Mouse (Mus musculus) thymus, postnatal 10 days (tissue): ENCODE data around the gene Tmem147.
"Not testable (repeated sequence)": the region's sequence is repeated elsewhere in the genome, so short reads cannot be mapped to it uniquely, and the experiment has no call there.

Experiments
- DNase-seq, 2 experiments: peaks; one replicate each; pipeline ENCODE4 v3.0.0; 2021; ENCODE audit warnings: low spot score in 2 of 2

The Tmem147 gene

DNA sequence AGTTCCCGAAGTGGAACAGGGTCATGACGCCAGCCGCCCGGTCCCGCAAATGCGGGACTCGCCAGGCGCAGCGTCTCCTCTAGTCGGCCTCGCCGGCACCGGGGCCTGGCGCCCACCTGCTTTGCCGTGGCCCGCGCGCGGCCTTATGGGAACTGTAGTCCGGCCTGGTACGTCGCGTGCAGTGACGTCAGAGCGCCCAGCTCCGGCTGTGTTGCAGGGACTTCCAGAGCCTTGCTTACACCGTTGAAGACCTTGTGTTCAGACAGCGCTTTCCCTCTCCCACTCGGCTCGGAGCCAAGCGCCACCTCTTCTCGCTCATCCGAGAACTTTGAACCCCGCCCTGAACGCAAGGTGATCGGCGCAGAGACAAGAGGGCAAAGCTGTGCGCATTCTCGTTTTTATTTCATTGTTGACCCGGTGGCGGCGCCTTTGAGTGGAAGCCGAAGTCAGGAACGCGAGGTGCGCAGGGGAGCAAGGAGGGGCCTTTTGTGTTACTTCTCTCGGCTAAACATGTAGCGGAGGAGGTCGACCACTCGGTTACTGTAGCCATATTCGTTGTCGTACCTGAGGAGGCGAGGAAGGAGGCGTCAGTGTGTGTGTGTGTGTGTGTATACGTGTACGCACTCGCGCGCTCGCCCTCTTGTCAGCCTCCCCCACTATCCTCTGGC is at the start of gene Tmem147:
TSS of gene Tmem147 (minus strand) at position 145 of the 668 bp plus-strand sequence.
- DNase-seq, result peak; percentile 92 to 94

DNA sequence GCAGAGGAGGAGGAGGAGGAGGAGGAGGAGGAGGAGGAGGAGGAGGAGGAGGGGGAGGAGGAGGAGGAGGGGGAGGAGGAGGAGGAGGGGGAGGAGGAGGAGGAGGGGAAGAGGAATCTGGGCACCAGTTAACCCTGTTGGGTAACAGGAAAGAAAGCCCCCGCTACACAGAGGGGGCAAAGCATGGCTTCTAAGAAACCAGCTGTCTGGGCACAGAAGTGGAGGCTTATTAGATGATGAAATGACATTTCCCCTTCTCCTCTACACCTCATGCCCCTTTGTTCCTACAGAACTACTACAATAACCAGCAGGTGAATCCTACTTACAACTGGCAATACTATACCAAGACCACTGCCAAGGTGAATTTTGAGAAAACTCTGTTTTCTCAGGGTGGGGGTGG is 48.6 kb upstream of the Tmem147 start:
- DNase-seq, result no peak

DNA sequence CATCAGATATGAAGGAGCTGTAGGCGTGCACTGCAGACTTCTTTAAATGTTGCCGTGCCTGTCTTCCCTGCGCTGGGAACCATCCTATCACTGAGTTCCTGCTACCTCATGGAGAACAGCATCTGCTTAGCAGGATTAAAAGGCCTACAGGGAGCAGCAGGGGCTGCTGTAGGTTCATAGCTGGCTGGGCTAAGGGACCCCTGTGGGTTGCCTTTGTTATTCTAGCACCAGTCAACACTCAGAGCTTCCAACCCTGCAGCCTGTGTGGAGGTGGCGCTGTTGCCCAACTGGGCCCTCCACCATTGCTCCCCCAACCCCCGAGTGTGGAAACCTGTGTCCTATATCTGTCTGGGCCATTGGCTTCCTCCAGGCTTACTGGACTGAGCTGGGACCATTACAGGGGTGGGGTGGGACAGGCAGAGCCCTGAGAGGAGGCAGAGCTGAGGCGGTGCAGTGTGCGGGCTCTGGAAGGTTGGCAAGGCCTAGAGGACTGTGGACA is 47.8 kb upstream of the Tmem147 start:
- DNase-seq, result no peak

DNA sequence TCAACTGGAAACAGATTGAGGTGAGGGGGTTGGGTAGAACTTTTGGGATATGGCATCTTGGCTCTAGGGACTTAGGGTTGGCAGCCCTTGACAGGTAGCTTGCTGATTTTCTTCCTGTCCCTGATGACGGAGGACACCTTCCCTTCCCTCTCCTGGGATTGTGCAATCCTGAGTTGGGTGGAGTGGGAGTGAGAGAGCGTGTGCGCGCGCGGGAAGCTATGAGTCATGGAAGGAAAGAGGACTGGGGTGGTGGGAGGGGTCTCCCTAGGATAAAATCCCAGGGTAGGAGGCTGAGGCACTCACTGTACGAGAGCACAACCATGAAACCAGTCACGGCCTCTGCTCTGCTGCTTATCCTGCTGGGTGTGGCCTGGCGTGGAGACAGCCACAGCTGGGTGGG is 46.8 kb upstream of the Tmem147 start:
- no peak for DNase-seq

DNA sequence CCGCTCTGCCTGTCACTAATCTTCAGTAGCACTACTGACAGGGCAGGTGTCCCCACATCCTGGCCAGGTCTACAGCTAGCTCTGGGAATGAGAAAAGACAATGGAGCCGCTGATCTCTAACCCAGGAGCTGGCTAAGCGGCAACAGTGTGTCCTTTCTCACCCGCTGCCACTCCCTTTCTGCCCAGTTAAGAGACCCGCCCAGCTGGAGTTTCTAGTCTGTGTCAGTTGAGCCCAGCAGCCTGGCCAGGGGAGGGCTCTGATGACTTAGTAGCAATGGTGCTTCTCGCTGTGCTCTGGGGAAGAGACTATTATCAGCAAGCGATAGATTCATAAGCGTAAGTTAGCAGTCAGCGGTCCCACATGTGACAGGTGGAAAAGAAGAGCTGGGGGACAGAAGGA is 39.9 kb upstream of the Tmem147 start:
- no peak for DNase-seq

DNA sequence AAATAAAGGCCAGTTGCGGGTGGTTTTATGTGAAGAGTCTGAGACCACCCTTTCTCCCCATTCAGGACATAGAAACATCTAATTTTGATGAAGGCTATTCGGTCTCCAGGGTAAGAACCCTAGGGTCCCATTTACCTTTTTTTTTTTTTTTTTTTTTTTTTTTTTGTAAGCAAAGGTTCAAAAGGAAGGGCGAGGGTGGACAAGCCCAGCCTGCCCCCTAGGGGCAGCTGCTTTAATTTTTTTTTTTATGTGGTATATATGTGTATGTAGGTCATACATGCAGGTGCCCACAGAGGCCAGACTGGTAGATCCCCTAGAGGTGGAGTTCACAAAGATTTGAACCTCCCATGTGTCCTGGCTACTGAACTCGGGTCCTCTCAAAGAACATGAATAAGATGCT is 37.1 kb upstream of the Tmem147 start:
- DNase-seq, result no peak

DNA sequence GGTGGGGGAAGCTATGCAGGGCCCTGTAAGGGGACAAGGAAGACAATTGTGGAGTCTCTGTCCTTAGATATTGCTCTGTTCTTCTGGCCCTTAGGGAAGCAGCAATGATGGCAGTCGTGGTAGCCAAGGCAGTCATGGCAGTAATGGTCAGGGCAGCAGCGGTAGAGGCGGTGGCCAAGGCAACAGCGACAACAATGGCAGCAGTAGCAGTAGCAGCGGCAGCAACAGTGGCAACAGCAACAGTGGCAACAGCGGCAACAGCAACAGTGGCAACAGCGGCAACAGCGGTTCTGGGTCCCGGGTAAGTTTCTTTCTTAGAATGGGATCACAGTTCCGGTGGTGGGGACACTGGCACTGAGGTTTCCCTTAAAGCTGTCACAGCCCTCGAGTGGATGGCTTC is 35.8 kb upstream of the Tmem147 start:
- DNase-seq, result no peak

DNA sequence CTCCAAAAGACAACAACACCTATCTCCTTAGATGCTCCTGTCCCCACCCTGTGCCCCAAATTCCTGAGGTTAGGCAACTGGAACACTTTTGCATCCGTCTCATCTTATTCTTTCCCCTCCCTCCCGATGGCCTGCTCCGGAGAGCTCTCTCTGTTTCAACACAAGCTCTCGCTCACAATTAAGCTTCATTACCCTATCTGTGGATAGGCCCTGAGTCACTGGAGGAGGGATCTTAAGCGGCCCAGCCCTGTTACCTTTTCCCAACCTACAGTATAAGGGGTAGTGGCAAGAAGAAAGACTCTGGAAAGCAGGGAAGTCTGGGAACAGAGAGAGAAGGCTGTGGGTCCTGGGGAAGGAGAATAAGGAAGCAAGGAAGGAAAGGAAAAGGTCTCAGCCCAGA is 34.1 kb upstream of the Tmem147 start, which contains the start of gene Dmkn:
TSS of gene Dmkn (plus strand) at position 301 of the 400 bp plus-strand sequence.
- no peak for DNase-seq

DNA sequence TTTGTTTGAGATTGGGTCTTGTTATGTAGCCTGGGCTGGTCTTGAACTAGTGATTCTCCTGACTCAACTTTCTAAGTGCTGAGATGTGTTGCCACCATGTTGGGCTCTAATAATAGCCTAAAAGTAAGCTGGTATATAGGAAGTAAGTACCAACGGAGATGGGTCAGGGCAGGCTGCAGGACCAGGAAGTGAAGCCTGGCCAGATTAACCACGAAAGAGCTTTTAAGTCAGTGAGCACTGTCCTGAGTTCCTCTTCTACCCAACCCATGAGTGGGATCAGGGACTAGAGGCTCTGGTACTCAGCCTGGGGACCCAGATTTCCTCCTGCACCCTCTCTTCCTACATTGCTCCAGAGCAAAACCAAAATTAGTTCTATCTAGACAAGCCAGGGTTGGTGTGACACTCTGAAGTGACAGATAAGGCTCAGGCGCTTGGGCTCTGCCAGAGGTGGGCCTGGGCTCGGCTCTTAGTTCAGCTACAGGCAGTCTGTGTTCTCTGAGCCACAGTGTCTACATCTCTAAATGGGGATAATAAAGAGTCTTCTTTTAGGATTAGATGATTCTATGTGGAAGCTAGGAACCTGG is 32.5 kb upstream of the Tmem147 start:
- DNase-seq, result no peak

DNA sequence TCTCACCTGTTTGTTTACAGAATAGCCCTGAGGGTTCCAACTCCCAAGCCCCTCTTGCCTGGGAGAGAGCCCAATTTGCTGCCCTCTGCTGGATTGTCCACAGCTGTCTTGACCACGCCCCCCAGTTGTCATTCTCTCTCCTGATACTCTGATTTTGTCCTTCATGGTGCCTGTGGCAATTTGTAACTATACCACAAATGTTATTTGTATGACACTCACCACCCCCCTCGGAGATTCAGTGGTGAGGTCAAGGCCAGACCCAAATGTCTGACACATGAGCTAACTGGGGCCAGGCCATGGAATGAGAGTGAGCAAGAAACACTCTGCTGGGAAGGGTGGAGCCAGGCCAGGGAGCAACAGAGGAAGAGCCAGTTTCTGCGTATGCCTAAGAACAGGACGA is 29.5 kb upstream of the Tmem147 start:
- DNase-seq, result peak in 1 of 2 experiments; percentile 29

DNA sequence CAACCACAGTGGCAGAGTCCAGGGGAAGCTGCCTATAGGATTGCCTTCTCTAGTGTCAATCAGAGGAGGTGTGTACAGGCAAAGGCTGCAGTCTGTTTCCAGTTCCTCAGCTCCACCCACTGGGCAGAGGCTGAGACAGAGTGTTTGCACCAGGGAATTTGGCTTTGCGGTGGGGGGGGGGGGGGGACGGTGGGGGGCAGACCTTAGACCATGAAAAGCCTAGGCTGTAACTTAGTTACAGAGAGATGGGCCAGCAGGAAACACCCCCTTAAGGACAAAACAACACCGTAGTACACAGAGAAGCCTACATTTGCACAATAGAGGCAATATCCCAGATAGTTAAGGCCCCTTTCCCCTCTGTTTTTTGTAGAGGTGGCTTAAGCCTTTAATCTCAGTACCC is 27.7 kb upstream of the Tmem147 start:
- no peak for DNase-seq

DNA sequence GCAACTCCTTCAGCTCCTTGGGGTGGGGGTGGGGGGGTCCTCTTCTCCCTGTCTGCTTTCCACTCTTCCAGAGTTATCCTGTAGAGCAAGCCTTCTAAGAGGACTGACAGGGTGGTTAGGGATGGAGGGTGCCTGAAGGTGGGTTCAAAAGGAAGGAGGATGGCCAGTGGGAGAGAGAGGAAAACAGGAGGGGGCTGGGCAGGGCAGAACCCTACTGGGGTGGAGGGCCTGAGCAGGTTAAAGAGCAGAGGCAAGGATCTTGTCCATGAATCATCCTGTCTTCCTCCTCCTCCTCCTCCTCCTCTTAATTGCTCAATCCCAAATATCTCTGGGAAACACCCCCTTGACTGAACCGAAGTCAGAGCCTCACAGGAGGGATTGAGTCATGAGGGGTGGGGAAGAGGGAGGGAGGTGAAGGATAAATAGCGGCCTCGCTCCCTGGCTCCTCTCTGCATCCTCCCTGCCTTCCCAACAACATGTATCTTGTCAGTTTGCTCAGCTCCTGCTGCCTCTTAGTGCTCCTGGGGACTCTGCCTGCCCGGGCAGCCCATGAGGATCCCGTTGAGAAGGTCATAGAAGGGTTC is 21.8 kb upstream of the Tmem147 start, which contains the start of gene Sbsn:
TSS of gene Sbsn (plus strand) at position 386 of the 584 bp plus-strand sequence.
- no peak for DNase-seq

DNA sequence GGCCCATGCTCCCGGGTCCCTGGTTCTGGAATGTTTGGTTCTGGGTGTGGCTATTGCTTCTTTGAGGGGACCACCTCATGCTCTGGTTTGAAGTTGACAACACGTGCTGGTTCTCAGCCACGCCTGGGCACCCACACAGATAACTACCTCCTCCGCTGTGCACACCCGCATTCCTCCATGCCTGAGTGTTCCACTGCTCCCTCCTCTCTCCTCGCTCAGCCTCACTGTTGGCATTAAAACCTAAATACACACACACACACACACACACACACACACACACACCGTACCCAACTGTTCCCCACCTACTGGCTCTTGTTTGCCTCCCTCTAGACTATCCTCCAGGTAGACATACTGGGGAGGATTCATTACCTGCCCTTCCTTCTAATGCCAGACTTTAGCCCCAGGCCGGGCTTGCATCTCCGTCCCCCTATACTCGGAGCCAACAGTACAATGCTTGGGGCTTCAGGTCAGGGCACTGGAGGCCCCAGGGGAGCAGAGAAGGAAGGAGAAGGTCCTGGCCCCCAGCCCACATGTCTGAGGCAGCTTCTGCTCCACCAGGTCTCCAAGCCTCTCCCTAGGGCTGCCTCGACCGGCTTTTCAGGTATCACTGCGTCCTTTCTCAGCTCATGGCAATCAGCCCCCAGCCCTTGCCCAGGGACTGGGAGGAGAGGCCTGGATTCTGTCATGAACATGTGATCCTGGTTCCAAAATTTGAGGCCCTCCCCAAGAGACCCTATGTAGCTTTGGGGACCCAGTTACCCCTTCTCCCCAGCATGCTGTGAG is 20.7 kb upstream of the Tmem147 start:
- no peak for DNase-seq

DNA sequence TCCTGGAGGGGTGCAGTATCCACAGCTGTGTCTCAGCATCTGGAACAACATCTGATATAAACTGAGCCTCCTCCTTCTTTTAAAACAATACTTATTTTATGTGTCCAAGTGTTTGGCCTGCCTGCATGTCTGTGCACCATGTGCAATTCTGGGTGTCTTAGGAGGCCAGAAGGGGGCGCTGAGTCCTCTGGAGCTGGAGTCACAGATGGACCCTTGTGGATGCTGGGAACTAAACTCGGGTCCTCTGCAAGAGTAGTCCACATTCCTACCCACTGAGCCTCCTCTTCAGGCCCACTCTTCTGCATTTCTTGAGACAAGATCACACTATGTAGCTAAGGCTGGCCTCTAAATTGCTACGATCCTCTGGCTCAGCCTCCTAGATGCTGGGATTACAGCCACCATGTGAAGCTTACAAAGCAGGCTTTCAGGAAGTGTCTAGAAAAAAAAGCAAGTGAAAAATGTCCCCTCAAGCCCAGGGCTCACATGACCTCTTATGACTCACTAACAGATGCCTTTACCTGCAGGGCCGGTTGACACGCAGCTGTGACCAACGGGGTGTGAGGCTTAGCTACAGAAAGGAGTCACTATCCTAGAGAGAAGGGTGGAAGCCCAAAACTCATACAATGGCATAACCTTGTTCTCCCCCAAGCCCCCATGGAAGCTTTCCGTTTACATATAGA is 18.3 kb upstream of the Tmem147 start:
- no peak for DNase-seq

DNA sequence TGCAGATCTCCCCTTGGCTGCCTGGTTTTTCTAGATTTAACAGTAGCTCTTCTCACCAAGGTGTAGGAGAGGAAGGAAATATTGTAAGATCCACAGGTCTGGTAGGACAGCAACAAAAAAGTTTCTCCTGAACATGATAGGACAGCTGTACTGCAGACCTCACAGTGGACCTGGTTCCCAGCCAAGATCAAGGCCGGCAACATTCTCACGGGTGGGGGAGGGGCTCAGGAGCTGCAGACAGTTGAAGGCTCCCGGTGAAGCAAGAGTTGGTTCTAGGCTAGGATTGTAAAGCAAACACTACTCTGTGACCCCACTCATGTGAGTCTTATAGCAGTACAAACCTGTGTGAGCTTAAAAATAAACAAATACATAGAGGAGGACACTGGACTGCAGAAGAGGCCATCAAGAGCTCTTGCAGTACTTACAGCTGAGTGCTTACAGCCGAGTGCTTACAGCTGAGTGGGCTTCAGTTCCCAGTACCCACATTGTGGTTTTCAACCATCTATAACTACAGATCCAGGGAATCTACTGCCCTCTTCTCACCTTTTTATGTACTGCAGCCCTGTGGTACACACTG is 14.8 kb upstream of the Tmem147 start:
- DNase-seq, result no peak

DNA sequence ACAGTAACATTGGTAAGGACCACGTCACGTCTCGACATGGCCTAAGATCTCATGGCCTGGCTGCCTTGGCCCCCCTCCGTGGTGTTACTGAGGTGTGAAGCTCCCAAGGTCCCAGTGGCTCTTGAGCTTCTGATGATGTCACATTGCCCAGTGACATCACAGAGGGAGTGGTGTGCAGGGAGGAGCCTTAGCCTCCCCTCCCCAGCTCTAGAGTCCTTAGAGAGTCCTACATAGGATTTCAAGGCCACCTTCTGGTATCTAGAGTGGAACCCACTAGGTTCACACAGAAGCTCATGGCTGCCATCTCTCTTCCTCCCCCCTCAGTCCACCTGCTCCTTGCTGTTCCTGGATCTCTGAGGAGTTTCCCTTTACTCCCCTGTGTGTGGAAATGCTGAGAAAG is 14.3 kb upstream of the Tmem147 start, which contains the start of gene Gapdhs:
TSS of gene Gapdhs (minus strand) at position 65 of the 400 bp plus-strand sequence.
- DNase-seq, result not testable (repeated sequence)

DNA sequence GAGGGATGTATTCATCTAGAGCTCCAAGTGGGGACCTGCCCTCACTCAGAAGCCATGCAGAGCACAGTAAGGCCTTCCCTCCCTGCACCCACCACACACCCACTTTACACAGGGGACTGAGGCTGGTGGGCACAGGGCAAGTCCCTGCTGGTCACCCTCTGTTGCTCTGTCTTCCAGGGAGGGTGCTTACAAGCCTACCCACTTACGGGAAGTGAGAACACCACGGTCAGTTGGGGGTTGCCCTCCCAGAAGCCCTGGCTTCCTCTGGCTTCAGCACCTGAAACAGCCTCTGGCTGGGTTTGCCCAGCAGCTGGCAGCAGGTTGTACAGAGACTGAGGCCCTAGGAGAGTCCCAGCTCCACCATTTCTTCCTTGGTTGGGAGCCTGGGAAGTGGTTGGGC is 13.2 kb upstream of the Tmem147 start:
- not testable (repeated sequence) for DNase-seq

DNA sequence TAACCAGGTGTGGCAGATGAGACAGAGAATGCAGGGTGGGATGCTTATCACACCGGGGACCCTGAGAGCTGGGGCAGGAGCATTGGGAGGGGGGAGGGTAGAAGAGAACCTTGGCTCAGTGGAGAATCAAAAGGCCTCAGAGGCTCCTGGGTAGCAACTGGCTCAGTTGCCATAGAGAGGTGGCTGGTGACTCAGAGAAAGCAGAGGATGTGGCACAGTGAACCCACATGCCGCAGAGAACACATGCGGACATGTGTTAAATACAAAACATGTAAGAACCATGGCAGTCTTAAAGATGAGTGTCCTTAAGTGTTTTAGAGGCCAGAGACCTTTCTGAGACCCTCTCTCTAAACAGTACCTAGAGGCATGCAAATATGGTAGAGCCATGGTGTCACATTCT is 6.9 kb upstream of the Tmem147 start:
- no peak for DNase-seq

DNA sequence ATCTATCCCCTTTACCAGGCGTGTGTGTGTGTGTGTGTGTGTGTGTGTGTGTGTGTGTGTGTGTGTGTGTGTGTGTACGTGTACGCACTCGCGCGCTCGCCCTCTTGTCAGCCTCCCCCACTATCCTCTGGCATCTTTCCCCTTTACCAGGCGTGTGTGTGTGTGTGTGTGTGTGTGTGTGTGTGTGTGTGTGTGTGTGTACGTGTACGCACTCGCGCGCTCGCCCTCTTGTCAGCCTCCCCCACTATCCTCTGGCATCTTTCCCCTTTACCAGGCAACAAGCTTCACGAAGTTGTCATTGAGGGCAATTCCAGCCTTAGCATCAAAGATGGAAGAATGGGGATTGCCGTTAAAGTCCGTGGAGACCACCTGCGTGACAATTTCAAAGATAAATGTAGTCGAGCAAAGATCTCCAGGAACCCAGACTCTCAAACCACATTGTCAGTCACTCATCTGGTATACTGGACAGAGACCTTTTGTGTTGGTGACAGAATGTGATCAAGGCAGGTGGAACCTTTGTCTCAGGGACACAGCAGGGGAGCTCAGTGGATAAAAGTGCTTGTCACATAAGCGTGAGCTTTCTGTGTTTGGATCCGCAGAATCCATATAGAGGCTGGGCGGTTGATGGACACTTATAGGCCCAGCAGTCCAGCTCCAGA is 853 bp upstream of the Tmem147 start:
- not testable (repeated sequence) for DNase-seq

DNA sequence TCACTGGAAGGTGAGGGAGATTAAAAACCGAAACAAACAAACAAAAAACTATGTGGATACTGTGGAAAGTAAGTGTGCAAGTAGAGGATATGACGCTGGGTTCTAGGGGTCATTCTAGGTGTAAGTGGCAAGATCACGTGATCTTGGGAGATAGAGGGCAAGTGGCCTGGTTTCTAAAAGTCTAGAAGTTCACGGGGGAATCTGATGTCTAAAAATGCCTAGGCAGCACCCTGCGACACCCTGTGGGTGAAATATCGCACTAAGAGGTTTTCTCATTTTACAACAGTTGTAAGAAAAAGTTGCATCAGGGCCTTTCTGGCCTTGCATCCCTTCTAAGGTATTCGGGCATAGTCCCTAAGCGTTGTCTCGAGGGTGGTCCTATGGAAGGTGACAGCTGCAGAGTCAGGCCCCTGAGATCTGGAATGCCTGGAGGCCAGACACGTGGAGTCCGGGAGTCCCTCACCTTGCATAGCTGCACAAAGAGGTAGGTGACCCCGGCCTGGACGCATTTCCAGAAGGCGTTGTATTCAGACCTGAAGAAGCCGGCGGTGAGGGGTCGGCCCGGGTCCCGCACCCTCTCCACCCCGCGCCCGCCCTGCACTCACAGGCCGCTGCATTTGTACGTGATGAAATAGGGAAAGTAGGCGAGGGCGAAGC is 473 bp downstream of the Tmem147 start:
- no peak for DNase-seq
